Mouse (Mus musculus): Measurements from ENCODE around the gene 5730455P16Rik. TPM values are rescaled to one million over a fixed set of nuclear protein-coding genes. Genes with fewer than 3 reads are reported as not detected.

Gene 5730455P16Rik
- polyA plus RNA-seq, 1 experiment from 2014 or later: 14.8 TPM

- no peak overlapping the region for H3K9ac ChIP-seq (ENCODE audit: low read depth, low read length)
- H3K4me3 ChIP-seq (ENCODE audit: low read depth, low read length): no peak overlapping the region
- H3K27ac ChIP-seq (ENCODE audit: low read depth, low read length): no peak overlapping the region
- no peak overlapping the region for H3K4me2 ChIP-seq
- no peaks in the 10 kb centered on the region for H3K36me3 ChIP-seq (ENCODE audit: control insufficient read depth, insufficient read depth, low read length)
- 71% methylated on average over 5 of the region's 5 CpGs for WGBS (ENCODE audit: insufficient replicate concordance)
- ATAC-seq (replicated peaks; ENCODE audit: insufficient number of reproducible peaks, low FRiP score, low TSS enrichment): no peak
- H3K9me3 ChIP-seq (replicated peaks; ENCODE audit: control insufficient read depth, low read length): no peaks in the 10 kb centered on the region
- no peaks in the 10 kb centered on the region for H3K4me1 ChIP-seq (ENCODE audit: control insufficient read depth, insufficient read depth, low read length)
- no peaks in the 10 kb centered on the region for H3K27me3 ChIP-seq (ENCODE audit: control insufficient read depth, insufficient read depth, low read length)
Measured at GRCm38 (mm10) chr11:80351832-80352430, 25.9 kb downstream of the 5730455P16Rik start.

- no peaks in the 10 kb centered on the region for H3K27me3 ChIP-seq (ENCODE audit: control insufficient read depth, insufficient read depth, low read length)
- no peaks in the 10 kb centered on the region for H3K9me3 ChIP-seq (replicated peaks; ENCODE audit: control insufficient read depth, low read length)
- H3K9ac ChIP-seq (ENCODE audit: low read depth, low read length): no peak overlapping the region
- H3K36me3 ChIP-seq (ENCODE audit: control insufficient read depth, insufficient read depth, low read length): no peaks in the 10 kb centered on the region
- no peak overlapping the region for H3K4me2 ChIP-seq
- 11% methylated on average over 2 of the region's 2 CpGs for WGBS (ENCODE audit: insufficient replicate concordance)
- H3K4me3 ChIP-seq (ENCODE audit: low read depth, low read length): no peak overlapping the region
- H3K27ac ChIP-seq (ENCODE audit: low read depth, low read length): no peak overlapping the region
- no peak for ATAC-seq (replicated peaks; ENCODE audit: insufficient number of reproducible peaks, low FRiP score, low TSS enrichment)
- no peaks in the 10 kb centered on the region for H3K4me1 ChIP-seq (ENCODE audit: control insufficient read depth, insufficient read depth, low read length)
Measured at GRCm38 (mm10) chr11:80342482-80342881, 35.4 kb downstream of the 5730455P16Rik start.

- no peak for ATAC-seq (replicated peaks; ENCODE audit: insufficient number of reproducible peaks, low FRiP score, low TSS enrichment)
Measured at GRCm38 (mm10) chr11:80336351-80336730, 41.5 kb downstream of the 5730455P16Rik start.

GRCm38 (mm10) chr11:80335609-80336350 lies 42.1 kb downstream of the 5730455P16Rik start:
- H3K27me3 ChIP-seq (ENCODE audit: control insufficient read depth, insufficient read depth, low read length): no peaks in the 10 kb centered on the region; the same call in none of the 2 replicates
- no peak for ATAC-seq (replicated peaks; ENCODE audit: insufficient number of reproducible peaks, low FRiP score, low TSS enrichment)
- no peak overlapping the region for H3K27ac ChIP-seq (ENCODE audit: low read depth, low read length)
- H3K36me3 ChIP-seq (ENCODE audit: control insufficient read depth, insufficient read depth, low read length): no peaks in the 10 kb centered on the region
- H3K4me1 ChIP-seq (ENCODE audit: control insufficient read depth, insufficient read depth, low read length): no peaks in the 10 kb centered on the region
- no peak overlapping the region for H3K4me2 ChIP-seq
- H3K9ac ChIP-seq (ENCODE audit: low read depth, low read length): no peak overlapping the region
- no peak overlapping the region for H3K4me3 ChIP-seq (ENCODE audit: low read depth, low read length)
- WGBS (ENCODE audit: insufficient replicate concordance): 8% methylated on average over 7 of the region's 7 CpGs
- no peaks in the 10 kb centered on the region for H3K9me3 ChIP-seq (replicated peaks; ENCODE audit: control insufficient read depth, low read length)

More at GRCm38 (mm10) chr11:80336351-80336730, 41.5 kb downstream of the 5730455P16Rik start:
- Histone ChIP-seq H3K27ac (ENCODE audit: low read depth, low read length) (no peak overlapping the region), H3K4me1 (ENCODE audit: control insufficient read depth, insufficient read depth, low read length) (no peaks in the 10 kb centered on the region), H3K36me3 (ENCODE audit: control insufficient read depth, insufficient read depth, low read length) (no peaks in the 10 kb centered on the region), H3K4me2 (no peak overlapping the region), H3K9ac (ENCODE audit: low read depth, low read length) (no peak overlapping the region), H3K9me3 (replicated peaks; ENCODE audit: control insufficient read depth, low read length) (no peaks in the 10 kb centered on the region), H3K27me3 (ENCODE audit: control insufficient read depth, insufficient read depth, low read length) (no peaks in the 10 kb centered on the region; the same call in none of the 2 replicates), H3K4me3 (ENCODE audit: low read depth, low read length) (no peak overlapping the region)
- 17% methylated on average over 6 of the region's 6 CpGs for WGBS (ENCODE audit: insufficient replicate concordance)

GRCm38 (mm10) chr11:80332709-80333400 lies 45.0 kb downstream of the 5730455P16Rik start:
- Histone ChIP-seq H3K27me3 (ENCODE audit: control insufficient read depth, insufficient read depth, low read length) (no peaks in the 10 kb centered on the region; the same call in none of the 2 replicates), H3K27ac (ENCODE audit: low read depth, low read length) (no peak overlapping the region), H3K9ac (ENCODE audit: low read depth, low read length) (no peak overlapping the region), H3K36me3 (ENCODE audit: control insufficient read depth, insufficient read depth, low read length) (no peaks in the 10 kb centered on the region), H3K4me3 (ENCODE audit: low read depth, low read length) (no peak overlapping the region), H3K4me2 (no peak overlapping the region), H3K9me3 (replicated peaks; ENCODE audit: control insufficient read depth, low read length) (no peaks in the 10 kb centered on the region), H3K4me1 (ENCODE audit: control insufficient read depth, insufficient read depth, low read length) (no peaks in the 10 kb centered on the region)
- 62% methylated on average over 12 of the region's 12 CpGs for WGBS (ENCODE audit: insufficient replicate concordance)
- no peak for ATAC-seq (replicated peaks; ENCODE audit: insufficient number of reproducible peaks, low FRiP score, low TSS enrichment)

GRCm38 (mm10) chr11:80324636-80325035 lies 53.2 kb downstream of the 5730455P16Rik start:
- Histone ChIP-seq H3K9ac (ENCODE audit: low read depth, low read length) (no peak overlapping the region), H3K4me2 (no peak overlapping the region), H3K36me3 (ENCODE audit: control insufficient read depth, insufficient read depth, low read length) (no peaks in the 10 kb centered on the region), H3K4me1 (ENCODE audit: control insufficient read depth, insufficient read depth, low read length) (no peaks in the 10 kb centered on the region), H3K9me3 (replicated peaks; ENCODE audit: control insufficient read depth, low read length) (no peaks in the 10 kb centered on the region), H3K27me3 (ENCODE audit: control insufficient read depth, insufficient read depth, low read length) (no peaks in the 10 kb centered on the region), H3K27ac (ENCODE audit: low read depth, low read length) (no peak overlapping the region), H3K4me3 (ENCODE audit: low read depth, low read length) (no peak overlapping the region)
- 80% methylated on average over 6 of the region's 6 CpGs for WGBS (ENCODE audit: insufficient replicate concordance)
- ATAC-seq (replicated peaks; ENCODE audit: insufficient number of reproducible peaks, low FRiP score, low TSS enrichment): no peak

GRCm38 (mm10) chr11:80323255-80323654 lies 54.6 kb downstream of the 5730455P16Rik start:
- ATAC-seq (replicated peaks; ENCODE audit: insufficient number of reproducible peaks, low FRiP score, low TSS enrichment): no peak
- Histone ChIP-seq H3K9ac (ENCODE audit: low read depth, low read length) (no peak overlapping the region), H3K27me3 (ENCODE audit: control insufficient read depth, insufficient read depth, low read length) (no peaks in the 10 kb centered on the region), H3K4me1 (ENCODE audit: control insufficient read depth, insufficient read depth, low read length) (no peaks in the 10 kb centered on the region), H3K36me3 (ENCODE audit: control insufficient read depth, insufficient read depth, low read length) (no peaks in the 10 kb centered on the region), H3K4me2 (no peak overlapping the region), H3K27ac (ENCODE audit: low read depth, low read length) (no peak overlapping the region), H3K9me3 (replicated peaks; ENCODE audit: control insufficient read depth, low read length) (no peaks in the 10 kb centered on the region), H3K4me3 (ENCODE audit: low read depth, low read length) (no peak overlapping the region)
- 57% methylated on average over 13 of the region's 13 CpGs for whole genome bisulfite sequencing (ENCODE audit: insufficient replicate concordance)

GRCm38 (mm10) chr11:80315743-80316639 lies 61.8 kb downstream of the 5730455P16Rik start:
- Histone ChIP-seq H3K9ac (ENCODE audit: low read depth, low read length) (no peak overlapping the region), H3K4me1 (ENCODE audit: control insufficient read depth, insufficient read depth, low read length) (no peaks in the 10 kb centered on the region), H3K9me3 (replicated peaks; ENCODE audit: control insufficient read depth, low read length) (no peaks in the 10 kb centered on the region), H3K27me3 (ENCODE audit: control insufficient read depth, insufficient read depth, low read length) (0 out of 2 replicates have a peak, but pooled peaks cover 2% of the 10 kb centered on the region), H3K27ac (ENCODE audit: low read depth, low read length) (no peak overlapping the region), H3K4me3 (ENCODE audit: low read depth, low read length) (no peak overlapping the region), H3K36me3 (ENCODE audit: control insufficient read depth, insufficient read depth, low read length) (no peaks in the 10 kb centered on the region), H3K4me2 (no peak overlapping the region)
- WGBS (ENCODE audit: insufficient replicate concordance): 56% methylated on average over 10 of the region's 10 CpGs
- no peak for ATAC-seq (replicated peaks; ENCODE audit: insufficient number of reproducible peaks, low FRiP score, low TSS enrichment)

All from heart, embryonic 11.5 days (tissue).